8 mouse cellular contexts compared by ENCODE assay signal in the genomic region with DNA sequence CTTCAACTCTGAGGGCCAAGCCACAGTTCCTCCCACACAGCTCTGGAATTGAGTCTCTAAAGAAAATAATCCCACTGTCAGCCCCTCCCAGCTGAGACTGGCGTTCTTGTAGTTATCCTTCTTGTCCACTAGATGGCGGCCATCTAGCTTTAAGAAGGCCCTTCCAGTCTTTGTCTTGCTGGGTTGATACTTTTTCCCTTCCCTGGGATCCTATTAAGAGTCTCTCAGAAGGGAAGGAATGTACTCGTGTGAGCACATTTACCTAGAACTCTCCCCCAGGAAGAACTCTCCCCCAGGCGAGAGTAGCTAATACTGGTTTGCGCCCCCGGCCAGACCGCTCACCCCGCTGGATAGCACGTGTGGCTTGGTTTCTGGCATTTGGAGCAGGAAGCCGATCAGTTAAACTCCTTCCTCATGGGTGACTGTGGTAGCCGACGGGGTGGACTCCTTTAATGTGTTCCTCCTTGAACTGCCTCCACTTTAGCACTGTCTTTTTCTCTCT. TPM values are rescaled to one million over a fixed set of nuclear protein-coding genes. Genes with fewer than 3 reads are reported as not detected.
DNase-seq lines count a peak whose midpoint lies in the region; ATAC-seq lines count a peak whose summit lies in the region.

No protein-coding gene starts in this region.

- no peaks in the 10 kb centered on the region for H3K9me3 ChIP-seq in embryonic facial prominence, embryonic 10.5 days
- H3K9me3 ChIP-seq in liver, embryonic 11.5 days (ENCODE audit: control insufficient read depth, low read length): no peaks in the 10 kb centered on the region

- H3K4me2 ChIP-seq in liver, embryonic 11.5 days: peak overlapping the region; percentile 43

- peaks cover 10% of the 10 kb centered on the region for H3K4me1 ChIP-seq in embryonic facial prominence, embryonic 10.5 days
- 0 out of 2 replicates have a peak, but pooled peaks cover 4% of the 10 kb centered on the region for H3K4me1 ChIP-seq in liver, embryonic 11.5 days (replicated peaks; ENCODE audit: control insufficient read depth, insufficient read depth, low read length)

- peak overlapping the region; percentile 86 for H3K27ac ChIP-seq in embryonic facial prominence, embryonic 10.5 days (replicated peaks)
- H3K27ac ChIP-seq in liver, embryonic 11.5 days (ENCODE audit: low read depth, low read length): no peak overlapping the region

- intact Hi-C loops in heart, postnatal 25 days (cut with DNase I): no loop called here

- peaks cover 66% of the 10 kb centered on the region for H3K36me3 ChIP-seq in embryonic facial prominence, embryonic 10.5 days (replicated peaks)
- H3K36me3 ChIP-seq in liver, embryonic 11.5 days (ENCODE audit: control insufficient read depth, insufficient read depth, low read length): peaks cover 10% of the 10 kb centered on the region

- no peak overlapping the region for H3K4me3 ChIP-seq in embryonic facial prominence, embryonic 10.5 days
- H3K4me3 ChIP-seq in liver, embryonic 11.5 days (ENCODE audit: low read depth, low read length): no peak overlapping the region

- DNase-seq in gastrocnemius, adult 18-20 months (ENCODE audit: low spot score): peak; percentile 59
- DNase-seq in gastrocnemius, postnatal 4 days (ENCODE audit: low spot score in 2 of 2): no peak
- DNase-seq in MEL-GATA-1-ER (ENCODE audit: extremely low read depth, low read depth): peak; percentile 71
- DNase-seq in embryonic facial prominence, embryonic 10.5 days (ENCODE audit: low spot score): peak; percentile 52
- peak; percentile 30 for DNase-seq in heart, postnatal 25 days (ENCODE audit: low spot score)
- peak; percentile 53 for DNase-seq in liver, embryonic 11.5 days (ENCODE audit: low spot score)
- peak; percentile 31 for DNase-seq in thymus, postnatal 25 days

- ATAC-seq in liver, embryonic 11.5 days (replicated peaks; ENCODE audit: low FRiP score): peak; percentile 69
- ATAC-seq in monocyte, adult 5-6 weeks (replicated peaks; ENCODE audit: insufficient number of reproducible peaks, low FRiP score, low TSS enrichment, poor library complexity, severe bottlenecking): peak; percentile 76

- 39% methylated on average over 12 of the region's 12 CpGs for WGBS in embryonic facial prominence, embryonic 10.5 days
- 31% methylated on average over 12 of the region's 12 CpGs for WGBS in liver, embryonic 11.5 days

- H3K27me3 ChIP-seq in embryonic facial prominence, embryonic 10.5 days (replicated peaks; ENCODE audit: low read depth, poor library complexity, severe bottlenecking): no peaks in the 10 kb centered on the region
- no peaks in the 10 kb centered on the region for H3K27me3 ChIP-seq in liver, embryonic 11.5 days (replicated peaks; ENCODE audit: control insufficient read depth, insufficient read depth, low read length)

- H3K9ac ChIP-seq in liver, embryonic 11.5 days (ENCODE audit: low read depth, low read length): peak overlapping the region; percentile 27

RNA-seq across cellular contexts. Expression of a gene that starts 6.5 kb away (rescaled TPM):
- 1 to 10 TPM; 9.1 to 9.4 TPM for total RNA-seq in gastrocnemius, adult 18-20 months (2021)
- 10 to 100 TPM; 45.6 to 49.3 TPM for total RNA-seq in gastrocnemius, postnatal 4 days (2021)
- 18.5 and 19.6 TPM in 2 replicates for polyA plus RNA-seq in embryonic facial prominence, embryonic 10.5 days (2016; fragmentation: Nextera tagmentation; extraction: Ambion mirVana)
- 10 to 100 TPM; 15.0 to 15.7 TPM for total RNA-seq in heart, postnatal 25 days (2021)
- polyA plus RNA-seq in liver, embryonic 11.5 days (2014; fragmentation: Nextera tagmentation; extraction: Ambion mirVana): 20.8 and 21.6 TPM in 2 replicates
- total RNA-seq in monocyte, adult 5-6 weeks (2017): 0.48 to 1.8 TPM (median 0.53 TPM) in 3 replicates

RNA-seq across cellular contexts. Expression of a gene that starts 6.7 kb away (rescaled TPM):
- 10 to 100 TPM; 24.6 to 28.2 TPM for total RNA-seq in gastrocnemius, adult 18-20 months (2021)
- total RNA-seq in gastrocnemius, postnatal 4 days (2021): 10 to 100 TPM; 21.2 to 21.3 TPM
- polyA plus RNA-seq in embryonic facial prominence, embryonic 10.5 days (2016; fragmentation: Nextera tagmentation; extraction: Ambion mirVana): 40.1 and 40.2 TPM in 2 replicates
- 10 to 100 TPM; 21.5 to 23.5 TPM for total RNA-seq in heart, postnatal 25 days (2021)
- polyA plus RNA-seq in liver, embryonic 11.5 days (2014; fragmentation: Nextera tagmentation; extraction: Ambion mirVana): 30.7 and 33.3 TPM in 2 replicates
- total RNA-seq in monocyte, adult 5-6 weeks (2017): 3.5 to 10.4 TPM (median 4.1 TPM) in 3 replicates

RNA-seq across cellular contexts. Expression of a gene that starts 16.0 kb away (rescaled TPM):
- total RNA-seq in gastrocnemius, adult 18-20 months (2021): 1 to 10 TPM; 1.3 to 1.9 TPM
- total RNA-seq in gastrocnemius, postnatal 4 days (2021): 10 to 100 TPM; 15.4 to 19.0 TPM
- not detected in 2 replicates for polyA plus RNA-seq in embryonic facial prominence, embryonic 10.5 days (2016; fragmentation: Nextera tagmentation; extraction: Ambion mirVana)
- under 1 TPM in 1 of 2 experiments, not detected in 1; 0.06 TPM for total RNA-seq in heart, postnatal 25 days (2021)
- polyA plus RNA-seq in liver, embryonic 11.5 days (2014; fragmentation: Nextera tagmentation; extraction: Ambion mirVana): not detected in 2 replicates
- total RNA-seq in monocyte, adult 5-6 weeks (2017): not detected in 3 replicates

RNA-seq across cellular contexts. Expression of a gene that starts 21.2 kb away (rescaled TPM):
- not detected for total RNA-seq in gastrocnemius, adult 18-20 months (2021)
- not detected for total RNA-seq in gastrocnemius, postnatal 4 days (2021)
- polyA plus RNA-seq in embryonic facial prominence, embryonic 10.5 days (2016; fragmentation: Nextera tagmentation; extraction: Ambion mirVana): 0.25 TPM in 1 of 2 replicates, not detected in the other
- total RNA-seq in heart, postnatal 25 days (2021): not detected
- polyA plus RNA-seq in liver, embryonic 11.5 days (2014; fragmentation: Nextera tagmentation; extraction: Ambion mirVana): not detected in 2 replicates
- not detected in 3 replicates for total RNA-seq in monocyte, adult 5-6 weeks (2017)

RNA-seq across cellular contexts. Expression of a gene that starts 44.1 kb away (rescaled TPM):
- 10 to 100 TPM in 1 of 2 experiments, 1 to 10 TPM in 1; 9.3 to 12.2 TPM for total RNA-seq in gastrocnemius, adult 18-20 months (2021)
- total RNA-seq in gastrocnemius, postnatal 4 days (2021): 10 to 100 TPM; 61.1 to 64.6 TPM
- 132 and 139 TPM in 2 replicates for polyA plus RNA-seq in embryonic facial prominence, embryonic 10.5 days (2016; fragmentation: Nextera tagmentation; extraction: Ambion mirVana)
- total RNA-seq in heart, postnatal 25 days (2021): 10 to 100 TPM; 15.3 to 19.0 TPM
- 169 and 174 TPM in 2 replicates for polyA plus RNA-seq in liver, embryonic 11.5 days (2014; fragmentation: Nextera tagmentation; extraction: Ambion mirVana)
- total RNA-seq in monocyte, adult 5-6 weeks (2017): 4.9 to 35.0 TPM (median 16.9 TPM) in 3 replicates

Comparison
In these comparisons a context has a peak if more than half of its experiments do, and no peak if none do; other contexts are left out.
1. DNase-seq: peak in gastrocnemius, adult 18-20 months (single experiment), MEL-GATA-1-ER (single experiment), embryonic facial prominence, embryonic 10.5 days (single experiment), heart, postnatal 25 days (single experiment), liver, embryonic 11.5 days (single experiment) and thymus, postnatal 25 days (single experiment); none in gastrocnemius, postnatal 4 days (0 of 2).
2. RNA of a gene that starts 16.0 kb away (total RNA-seq): 15.4 to 19.0 TPM in gastrocnemius, postnatal 4 days; 1.3 to 1.9 TPM in gastrocnemius, adult 18-20 months, 0.06 TPM in heart, postnatal 25 days and not detected in monocyte, adult 5-6 weeks; every median in the first group is over 4 times any median in the second.